Mouse (Mus musculus) midbrain, embryonic 15.5 days (tissue): ENCODE measurements at regions not wholly inside any gene's neighbourhood (a gene's known extent, or its start where the extent isn't known, plus 50 kb on each side); places are given as distances from the start of the nearest gene placed in this dataset.

Experiments used
- ATAC-seq: fragments of 200-750 bp; cut with Nextera tagmentation; replicated peaks from 2 replicates; pipeline ENCODE4 v1.8.0; 2017; ENCODE audit warnings: moderate TSS enrichment
- H3K27ac ChIP-seq: fragments of 300-500 bp; sonication (generic); 2 replicates; pipeline ENCODE4 v1.5.1; 2015; ENCODE audit warnings: mild to moderate bottlenecking, inconsistent platforms
- H3K27me3 ChIP-seq: fragments of 300-500 bp; sonication (generic); replicated peaks from 2 replicates; pipeline ENCODE4 v1.6.1; 2015; ENCODE audit warnings: inconsistent platforms
- H3K36me3 ChIP-seq: fragments of 300-500 bp; sonication (generic); replicated peaks from 2 replicates; pipeline ENCODE4 v1.6.1; 2015; ENCODE audit warnings: inconsistent platforms
- H3K4me1 ChIP-seq: fragments of 300-500 bp; sonication (generic); 2 replicates; pipeline ENCODE4 v1.6.1; 2015; ENCODE audit warnings: inconsistent platforms
- H3K4me2 ChIP-seq: fragments of 300-500 bp; sonication (generic); 2 replicates; pipeline ENCODE4 v1.6.1; 2015; ENCODE audit warnings: inconsistent platforms, mild to moderate bottlenecking, moderate library complexity
- H3K4me3 ChIP-seq: fragments of 300-500 bp; sonication (generic); 2 replicates; pipeline ENCODE4 v1.5.1; 2015; ENCODE audit warnings: mild to moderate bottlenecking, inconsistent platforms
- H3K9ac ChIP-seq: fragments of 300-500 bp; sonication (generic); 2 replicates; pipeline ENCODE4 v1.6.1; 2015; ENCODE audit warnings: mild to moderate bottlenecking, inconsistent platforms
- H3K9me3 ChIP-seq: fragments of 300-500 bp; sonication (generic); 2 replicates; pipeline ENCODE4 v1.6.1; 2016; ENCODE audit warnings: inconsistent platforms
- WGBS: fragments of 180-500 bp; shearing (Covaris S2); methylation state at CpG from one replicate; pipeline ENCODE4 v1.1.7; 2015; ENCODE audit warnings: mixed read lengths; 5-methylcytosine and 5-hydroxymethylcytosine counted together

DNA sequence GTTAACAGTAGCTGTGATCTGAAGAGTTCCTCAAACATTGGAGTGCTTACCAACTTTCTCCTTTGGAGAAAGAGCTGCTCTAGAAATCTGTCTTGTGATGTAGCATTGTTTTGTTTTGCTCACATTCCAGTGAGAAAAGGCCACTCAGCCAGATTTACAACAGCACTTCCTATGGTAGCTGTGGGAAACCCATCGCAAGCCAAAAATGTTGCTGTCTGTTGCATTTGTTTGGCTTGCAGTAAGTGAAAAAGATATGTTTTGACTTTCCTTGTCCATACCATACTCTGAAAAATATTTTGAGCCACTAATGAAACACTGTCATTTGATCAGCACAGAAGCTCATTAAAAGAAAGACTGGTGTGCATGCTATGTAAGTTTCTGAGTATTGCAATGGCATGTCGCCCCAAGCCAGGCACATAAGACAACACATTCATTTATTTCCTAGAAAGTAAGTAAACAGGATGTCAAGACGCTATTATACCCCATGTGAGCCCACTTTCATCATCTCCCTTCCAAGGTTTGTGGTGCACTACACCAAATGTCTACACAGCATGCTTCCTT, 66.2 kb downstream of the Car2 start:
- Histone ChIP-seq H3K36me3 (no peaks in the 10 kb centered on the region), H3K4me2 (no peak overlapping the region), H3K9me3 (no peaks in the 10 kb centered on the region), H3K4me1 (no peaks in the 10 kb centered on the region), H3K27me3 (no peaks in the 10 kb centered on the region), H3K9ac (no peak overlapping the region), H3K27ac (no peak overlapping the region), H3K4me3 (no peak overlapping the region)
- 87% methylated on average over 3 of the region's 3 CpGs for WGBS
- no peak for ATAC-seq

DNA sequence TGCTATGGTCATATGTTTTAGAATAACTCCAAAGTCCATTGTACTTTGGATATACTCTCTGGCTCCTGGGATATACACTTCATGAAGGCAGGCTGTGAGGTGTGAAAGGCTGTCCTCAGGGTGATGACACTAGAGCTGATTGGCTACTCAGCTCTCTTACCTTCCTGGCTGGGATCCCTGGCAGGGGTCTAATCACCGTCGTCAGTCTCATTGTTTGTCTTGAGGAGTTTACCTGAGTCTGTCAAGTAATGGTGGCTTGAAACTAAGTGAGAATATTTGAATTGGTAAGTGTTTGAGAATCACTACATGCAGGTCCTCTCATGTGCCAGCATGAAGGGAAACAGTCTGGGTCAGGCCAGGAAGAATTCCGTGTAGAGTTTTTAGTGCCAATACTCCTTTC, 66.9 kb downstream of the Car2 start:
- WGBS = 68% methylated on average over 3 of the region's 3 CpGs
- Histone ChIP-seq H3K27ac (no peak overlapping the region), H3K9ac (no peak overlapping the region), H3K4me2 (no peak overlapping the region), H3K9me3 (no peaks in the 10 kb centered on the region), H3K36me3 (no peaks in the 10 kb centered on the region), H3K4me1 (no peaks in the 10 kb centered on the region), H3K4me3 (no peak overlapping the region), H3K27me3 (no peaks in the 10 kb centered on the region)
- no peak for ATAC-seq

DNA sequence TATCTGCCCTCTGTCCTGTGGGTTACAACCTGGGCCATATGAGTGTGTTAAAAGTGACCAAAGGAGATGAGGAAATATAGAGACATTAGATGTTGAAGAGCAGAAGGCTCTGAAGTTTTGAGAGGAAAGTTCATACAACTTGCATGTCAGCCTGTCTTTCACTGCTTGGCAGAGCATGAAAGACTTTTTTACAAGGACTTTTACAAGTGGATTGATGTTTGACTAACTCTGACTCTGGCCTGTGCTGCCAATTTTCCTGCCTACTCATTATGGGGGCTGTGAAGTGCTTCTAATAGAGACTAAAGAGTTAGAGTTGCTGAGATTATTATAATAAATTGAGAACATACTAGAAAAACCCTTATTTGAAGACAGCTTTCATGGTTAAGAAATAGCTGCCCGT, 71.4 kb downstream of the Car2 start:
- Histone ChIP-seq H3K4me3 (no peak overlapping the region), H3K4me2 (no peak overlapping the region), H3K27me3 (no peaks in the 10 kb centered on the region), H3K36me3 (no peaks in the 10 kb centered on the region), H3K4me1 (no peaks in the 10 kb centered on the region), H3K9me3 (no peaks in the 10 kb centered on the region), H3K9ac (no peak overlapping the region), H3K27ac (no peak overlapping the region)
- ATAC-seq = no peak
- 91% methylated on average over 1 of the region's 1 CpGs for WGBS

DNA sequence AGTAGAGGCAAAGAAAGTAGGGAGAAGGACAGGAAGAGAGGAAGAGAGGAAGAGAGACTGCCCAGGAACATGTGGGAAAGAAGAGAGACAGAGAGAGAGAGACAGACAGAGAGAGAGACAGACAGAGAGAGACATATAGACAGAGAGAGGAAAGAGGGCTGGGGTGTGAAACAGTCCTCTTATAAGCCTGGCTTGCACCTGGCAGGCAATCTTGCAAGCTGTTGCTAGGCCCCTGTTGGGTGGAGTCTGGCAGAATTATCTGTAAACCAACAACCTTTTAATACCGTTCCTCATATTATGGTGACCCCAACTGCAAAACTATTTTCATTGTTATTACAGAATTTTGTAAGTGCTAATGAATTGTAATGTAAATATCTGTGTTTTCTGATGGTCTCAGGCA, 72.2 kb downstream of the Car2 start:
- Histone ChIP-seq H3K4me2 (no peak overlapping the region), H3K9ac (no peak overlapping the region), H3K4me1 (no peaks in the 10 kb centered on the region), H3K27ac (no peak overlapping the region), H3K4me3 (no peak overlapping the region), H3K9me3 (no peaks in the 10 kb centered on the region), H3K27me3 (no peaks in the 10 kb centered on the region), H3K36me3 (no peaks in the 10 kb centered on the region)
- WGBS = 78% methylated on average over 1 of the region's 1 CpGs
- ATAC-seq = no peak

DNA sequence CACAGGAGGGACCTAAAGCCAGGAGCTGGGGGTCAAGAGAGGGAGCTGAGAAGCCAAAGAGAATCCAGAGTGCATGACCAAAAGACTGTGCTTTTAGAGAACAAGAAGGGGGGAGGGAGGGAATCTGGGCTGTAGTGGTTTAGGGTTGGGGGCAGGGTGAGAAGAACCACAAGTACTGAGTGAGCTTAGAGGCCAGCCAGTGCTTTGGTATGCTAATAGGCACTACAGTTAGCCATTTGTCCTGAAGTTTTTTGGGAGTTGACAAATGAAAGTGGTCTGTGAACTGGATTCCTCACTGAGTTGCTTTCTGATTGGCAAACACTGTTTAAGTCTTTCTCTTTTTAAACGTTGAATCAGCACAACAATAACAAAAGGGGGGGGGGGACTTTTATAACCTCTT, 73.5 kb downstream of the Car2 start:
- peak; percentile 82; the same call in 1 of the 2 replicates for ATAC-seq
- WGBS = 0% methylated on average over 1 of the region's 1 CpGs

DNA sequence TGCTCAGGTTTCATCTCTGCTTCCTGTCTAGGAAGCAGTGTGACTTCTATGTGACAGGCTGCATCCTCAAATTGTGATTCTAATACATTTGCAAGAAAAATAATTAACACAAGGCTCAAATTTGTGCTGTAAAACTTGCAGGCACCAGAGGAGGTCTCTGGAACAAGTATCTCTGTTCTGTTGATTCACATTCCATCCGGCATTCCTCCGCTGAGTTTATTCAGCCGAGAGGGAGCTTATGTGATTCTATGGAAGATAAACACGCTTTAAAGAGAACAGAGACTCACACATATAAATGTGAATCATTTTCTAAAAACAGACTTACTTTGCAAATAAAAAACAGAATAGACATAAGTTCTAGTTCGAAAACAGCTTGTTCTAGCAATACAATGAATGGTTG, 78.7 kb downstream of the Car2 start:
- Histone ChIP-seq H3K4me3 (no peak overlapping the region), H3K27ac (no peak overlapping the region), H3K9ac (no peak overlapping the region), H3K9me3 (no peaks in the 10 kb centered on the region), H3K36me3 (no peaks in the 10 kb centered on the region), H3K4me2 (no peak overlapping the region), H3K27me3 (no peaks in the 10 kb centered on the region), H3K4me1 (no peaks in the 10 kb centered on the region)
- no peak for ATAC-seq
- WGBS = 76% methylated on average over 5 of the region's 5 CpGs

More for the DNA sequence above, 73.5 kb downstream of the Car2 start:
- Histone ChIP-seq H3K9me3 (no peaks in the 10 kb centered on the region), H3K27ac (no peak overlapping the region), H3K4me2 (no peak overlapping the region), H3K36me3 (no peaks in the 10 kb centered on the region), H3K9ac (no peak overlapping the region), H3K4me1 (no peaks in the 10 kb centered on the region), H3K27me3 (no peaks in the 10 kb centered on the region), H3K4me3 (no peak overlapping the region)

DNA sequence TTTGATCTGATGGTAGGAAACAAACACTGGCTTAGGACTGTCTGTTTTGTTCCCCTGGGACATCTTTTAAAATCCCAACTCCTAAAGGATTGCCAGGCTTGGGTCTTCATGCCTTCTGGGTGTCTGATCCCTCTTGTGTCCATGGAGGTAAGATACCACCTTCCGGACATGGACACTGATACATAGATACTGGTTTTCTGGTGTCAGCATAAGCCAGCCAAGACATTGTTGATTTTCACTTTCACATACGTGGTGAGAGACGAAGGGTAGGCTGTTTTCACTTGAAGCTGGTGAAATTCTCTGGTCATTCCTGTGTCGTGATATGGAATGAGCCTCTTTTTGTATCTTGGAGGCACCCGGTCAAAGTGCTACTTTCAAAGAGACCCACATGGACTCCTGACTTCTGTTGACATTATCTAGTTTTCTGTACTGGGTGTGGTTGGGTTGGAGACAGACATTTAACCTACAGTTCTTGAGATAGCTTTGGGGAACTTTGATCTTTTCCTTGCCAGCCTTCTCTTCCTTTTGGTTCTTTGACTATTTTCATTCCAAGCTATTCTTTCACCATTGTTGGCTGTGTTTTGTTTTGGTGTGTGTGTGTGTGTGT, 79.5 kb downstream of the Car2 start:
- 93% methylated on average over 5 of the region's 5 CpGs for WGBS
- no peaks in the 10 kb centered on the region for H3K4me1 ChIP-seq
- no peaks in the 10 kb centered on the region for H3K9me3 ChIP-seq
- no peak overlapping the region for H3K4me2 ChIP-seq
- no peaks in the 10 kb centered on the region for H3K27me3 ChIP-seq
- H3K4me3 ChIP-seq = no peak overlapping the region
- H3K27ac ChIP-seq = no peak overlapping the region
- no peak overlapping the region for H3K9ac ChIP-seq
- no peak for ATAC-seq
- H3K36me3 ChIP-seq = no peaks in the 10 kb centered on the region

DNA sequence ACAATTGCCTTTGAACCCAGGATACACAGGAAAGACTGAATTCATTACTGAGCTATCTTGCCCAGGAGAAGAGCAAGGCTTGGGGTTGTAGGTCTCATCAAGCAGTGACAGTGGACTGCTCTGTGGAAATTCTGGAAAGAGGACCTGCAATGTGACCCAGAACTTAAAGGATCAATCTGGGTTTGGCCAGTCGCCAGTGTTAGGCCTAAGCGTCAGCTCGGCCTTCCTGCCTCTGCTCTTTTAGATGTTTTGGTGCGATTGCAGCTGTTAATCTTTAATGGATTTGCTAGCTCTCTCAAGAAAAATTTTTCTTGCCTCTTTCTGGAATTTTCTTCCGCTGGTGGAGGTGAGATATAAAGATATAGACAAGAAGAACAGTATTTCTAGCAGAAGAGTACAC, 81.2 kb downstream of the Car2 start:
- 87% methylated on average over 5 of the region's 5 CpGs for WGBS
- Histone ChIP-seq H3K9me3 (no peaks in the 10 kb centered on the region), H3K27me3 (no peaks in the 10 kb centered on the region), H3K9ac (no peak overlapping the region), H3K36me3 (no peaks in the 10 kb centered on the region), H3K27ac (no peak overlapping the region), H3K4me1 (no peaks in the 10 kb centered on the region), H3K4me3 (no peak overlapping the region), H3K4me2 (no peak overlapping the region)
- ATAC-seq = no peak

DNA sequence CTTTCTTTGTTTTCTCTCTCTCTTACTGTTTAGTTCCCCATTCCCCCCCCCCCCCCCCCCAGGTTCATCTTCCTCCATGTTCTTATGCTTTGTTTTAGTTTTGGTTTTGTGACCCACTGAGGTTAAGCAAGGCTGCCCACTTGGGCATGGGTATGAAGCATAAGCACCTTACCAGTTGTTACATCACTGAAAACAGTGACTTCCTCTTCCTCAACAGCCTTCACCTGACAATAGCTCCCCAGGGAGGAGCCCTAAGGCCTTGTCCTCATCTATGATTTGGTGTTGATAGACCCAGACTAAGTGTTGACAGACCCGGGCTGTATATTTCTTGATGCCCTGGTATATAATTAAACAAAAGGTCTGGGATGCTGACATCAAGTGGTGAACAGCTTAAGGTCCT, 82.3 kb downstream of the Car2 start:
- H3K4me2 ChIP-seq = no peak overlapping the region
- no peaks in the 10 kb centered on the region for H3K36me3 ChIP-seq
- no peak for ATAC-seq

DNA sequence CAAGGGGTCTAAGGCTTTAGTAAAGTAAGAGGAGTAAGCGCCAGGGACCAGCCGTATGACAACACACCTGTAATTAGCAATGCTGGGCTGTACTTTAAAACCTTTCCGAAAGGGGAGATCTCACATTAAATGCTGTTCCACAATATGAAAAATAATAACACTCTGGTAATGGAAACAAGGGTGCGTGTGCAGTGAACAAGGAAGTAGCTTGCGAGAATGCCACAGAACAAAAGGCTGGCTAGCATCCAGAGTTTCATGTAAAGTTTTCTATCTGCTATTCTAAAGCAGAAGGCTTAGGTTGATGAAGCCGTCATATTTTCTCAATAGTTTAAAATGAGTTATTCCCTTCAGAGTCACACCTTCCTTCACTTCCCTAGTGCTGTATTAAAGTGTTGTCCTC, 83.6 kb downstream of the Car2 start:
- Histone ChIP-seq H3K27ac (no peak overlapping the region), H3K27me3 (no peaks in the 10 kb centered on the region), H3K9ac (no peak overlapping the region), H3K4me2 (no peak overlapping the region), H3K36me3 (no peaks in the 10 kb centered on the region), H3K4me3 (no peak overlapping the region), H3K4me1 (no peaks in the 10 kb centered on the region), H3K9me3 (no peaks in the 10 kb centered on the region)
- 88% methylated on average over 6 of the region's 6 CpGs for WGBS
- no peak for ATAC-seq

More for the DNA sequence above, 82.3 kb downstream of the Car2 start:
- H3K4me1 ChIP-seq = no peaks in the 10 kb centered on the region
- WGBS = 86% methylated on average over 1 of the region's 1 CpGs
- H3K9ac ChIP-seq = no peak overlapping the region
- H3K27ac ChIP-seq = no peak overlapping the region
- H3K27me3 ChIP-seq = no peaks in the 10 kb centered on the region
- no peak overlapping the region for H3K4me3 ChIP-seq
- H3K9me3 ChIP-seq = no peaks in the 10 kb centered on the region

DNA sequence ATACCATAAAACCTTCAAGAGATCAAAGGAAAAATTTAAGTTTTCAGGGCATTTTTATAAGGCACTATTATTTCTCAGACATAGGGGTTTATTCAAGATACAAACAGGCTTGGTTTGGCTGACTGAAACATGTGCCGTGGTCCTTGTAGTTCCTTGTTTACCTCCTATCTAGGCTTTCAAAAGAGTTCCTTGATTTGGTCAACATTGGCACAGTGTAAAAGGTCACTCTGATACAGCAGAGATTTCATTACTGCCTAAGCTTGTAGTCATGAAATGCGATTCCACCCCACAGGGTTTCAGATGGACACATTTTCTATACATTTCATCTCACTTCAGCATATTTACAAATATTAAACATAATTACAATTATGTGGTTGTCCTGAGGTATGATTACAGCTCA, 85.6 kb downstream of the Car2 start:
- no peaks in the 10 kb centered on the region for H3K9me3 ChIP-seq
- H3K27me3 ChIP-seq = no peaks in the 10 kb centered on the region
- ATAC-seq = no peak
- no peak overlapping the region for H3K27ac ChIP-seq
- H3K4me1 ChIP-seq = no peaks in the 10 kb centered on the region
- no peaks in the 10 kb centered on the region for H3K36me3 ChIP-seq
- H3K4me3 ChIP-seq = no peak overlapping the region
- WGBS = 86% methylated on average over 2 of the region's 2 CpGs
- no peak overlapping the region for H3K4me2 ChIP-seq
- no peak overlapping the region for H3K9ac ChIP-seq

DNA sequence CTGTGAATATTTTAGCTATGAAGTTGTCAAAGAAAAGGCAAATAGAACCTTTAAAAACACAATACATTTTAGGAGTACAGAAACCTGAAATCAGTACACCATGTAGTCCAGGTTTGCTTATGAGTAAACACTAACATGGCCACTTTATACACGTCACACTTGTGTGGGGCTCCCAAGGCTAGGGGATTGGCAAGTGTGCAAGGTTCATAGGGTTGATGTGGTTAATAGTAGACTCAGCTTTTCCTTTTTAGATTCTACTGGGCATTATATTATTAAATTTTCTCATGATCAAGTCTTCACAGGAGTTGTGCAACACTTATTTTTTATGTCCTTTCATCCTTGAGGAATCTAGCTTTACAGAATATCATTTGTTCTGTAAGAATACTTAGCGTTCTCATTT, 88.7 kb downstream of the Car2 start:
- WGBS = 94% methylated on average over 2 of the region's 2 CpGs
- H3K9ac ChIP-seq = no peak overlapping the region
- no peaks in the 10 kb centered on the region for H3K27me3 ChIP-seq
- H3K27ac ChIP-seq = no peak overlapping the region
- no peak overlapping the region for H3K4me3 ChIP-seq
- no peaks in the 10 kb centered on the region for H3K9me3 ChIP-seq
- H3K4me2 ChIP-seq = no peak overlapping the region
- H3K4me1 ChIP-seq = no peaks in the 10 kb centered on the region
- no peaks in the 10 kb centered on the region for H3K36me3 ChIP-seq
- ATAC-seq = no peak

DNA sequence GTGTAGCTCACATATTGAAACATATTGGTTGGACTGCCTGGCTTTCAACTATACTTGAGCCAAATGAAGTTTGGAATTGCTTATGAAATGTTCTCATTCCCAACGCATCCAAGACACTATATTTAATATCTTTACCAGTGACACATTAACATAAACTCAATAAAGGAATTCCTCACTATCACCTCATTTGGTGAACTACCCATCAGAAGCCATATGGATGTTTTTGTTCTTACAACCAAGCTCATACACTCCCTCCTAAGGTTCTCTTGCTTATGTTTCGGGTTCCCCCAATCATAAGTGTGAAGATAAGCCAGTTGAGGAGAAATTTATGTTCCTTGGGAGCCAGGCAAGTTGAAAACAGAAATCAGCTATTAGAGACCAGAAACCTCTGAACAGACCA, 89.1 kb downstream of the Car2 start:
- no peak overlapping the region for H3K9ac ChIP-seq
- no peak for ATAC-seq
- no peak overlapping the region for H3K27ac ChIP-seq
- WGBS = 96% methylated on average over 2 of the region's 2 CpGs
- H3K4me3 ChIP-seq = no peak overlapping the region
- no peaks in the 10 kb centered on the region for H3K4me1 ChIP-seq
- no peak overlapping the region for H3K4me2 ChIP-seq
- H3K27me3 ChIP-seq = no peaks in the 10 kb centered on the region
- H3K36me3 ChIP-seq = no peaks in the 10 kb centered on the region
- H3K9me3 ChIP-seq = no peaks in the 10 kb centered on the region
